Mouse (Mus musculus): ENCODE measurements around the gene Rnase10.
A peak's percentile ranks its signal among the peaks of the same experiment; 100 is the strongest.
"Not testable (repeated sequence)": the region's sequence is repeated elsewhere in the genome, so short reads cannot be mapped to it uniquely, and the experiment has no call there.

The Rnase10 gene

GRCm38 (mm10) chr14:51007152-51007801 is at the start of gene Rnase10:
TSS of gene Rnase10 (plus strand) at chr14:51007751.
- DNase-seq (ENCODE audit: low spot score in 2 of 2), result no peak

GRCm38 (mm10) chr14:50958289-50958995 is 49.1 kb upstream of the Rnase10 start:
- DNase-seq (ENCODE audit: low spot score in 2 of 2), result not testable (repeated sequence)

- DNase-seq (ENCODE audit: low spot score in 2 of 2), result no peak
Measured at GRCm38 (mm10) chr14:50968216-50968980, 39.2 kb upstream of the Rnase10 start.

GRCm38 (mm10) chr14:50969041-50969440 is 38.5 kb upstream of the Rnase10 start:
- no peak for DNase-seq (ENCODE audit: low spot score in 2 of 2)

- DNase-seq (ENCODE audit: low spot score in 2 of 2), result no peak
Measured at GRCm38 (mm10) chr14:50969558-50970544, 37.7 kb upstream of the Rnase10 start.

GRCm38 (mm10) chr14:50970822-50971221 is 36.7 kb upstream of the Rnase10 start:
- DNase-seq (ENCODE audit: low spot score in 2 of 2), result no peak

GRCm38 (mm10) chr14:50973054-50973453 is 34.5 kb upstream of the Rnase10 start:
- not testable (repeated sequence) for DNase-seq (ENCODE audit: low spot score in 2 of 2)

- DNase-seq (ENCODE audit: low spot score in 2 of 2), result no peak
Measured at GRCm38 (mm10) chr14:50973700-50974099, 33.9 kb upstream of the Rnase10 start.

GRCm38 (mm10) chr14:50975001-50975400 is 32.5 kb upstream of the Rnase10 start:
- DNase-seq (ENCODE audit: low spot score in 2 of 2), result no peak

GRCm38 (mm10) chr14:50976674-50977073 is 30.9 kb upstream of the Rnase10 start:
- DNase-seq (ENCODE audit: low spot score in 2 of 2), result no peak

- DNase-seq (ENCODE audit: low spot score in 2 of 2), result not testable (repeated sequence)
Measured at GRCm38 (mm10) chr14:50978451-50978850, 29.1 kb upstream of the Rnase10 start.

- no peak for DNase-seq (ENCODE audit: low spot score in 2 of 2)
Measured at GRCm38 (mm10) chr14:50979631-50980030, 27.9 kb upstream of the Rnase10 start.

- DNase-seq (ENCODE audit: low spot score in 2 of 2), result no peak
Measured at GRCm38 (mm10) chr14:50981207-50981606, 26.3 kb upstream of the Rnase10 start.

- peak in 1 of 2 experiments; percentile 12 for DNase-seq (ENCODE audit: low spot score in 2 of 2)
Measured at GRCm38 (mm10) chr14:50981837-50982236, 25.7 kb upstream of the Rnase10 start.

- DNase-seq (ENCODE audit: low spot score in 2 of 2), result no peak
Measured at GRCm38 (mm10) chr14:50987668-50988067, 19.9 kb upstream of the Rnase10 start.

GRCm38 (mm10) chr14:50991037-50991436 is 16.5 kb upstream of the Rnase10 start:
- DNase-seq (ENCODE audit: low spot score in 2 of 2), result no peak

GRCm38 (mm10) chr14:50997088-50997487 is 10.5 kb upstream of the Rnase10 start:
- peak in 1 of 2 experiments; percentile 10 for DNase-seq (ENCODE audit: low spot score in 2 of 2)

GRCm38 (mm10) chr14:50997999-50998666 is 9.4 kb upstream of the Rnase10 start:
- DNase-seq (ENCODE audit: low spot score in 2 of 2), result no peak

GRCm38 (mm10) chr14:51007914-51008713 is 563 bp downstream of the Rnase10 start:
- no peak for DNase-seq (ENCODE audit: low spot score in 2 of 2)

- no peak for DNase-seq (ENCODE audit: low spot score in 2 of 2)
Measured at GRCm38 (mm10) chr14:51008781-51009180, 1.2 kb downstream of the Rnase10 start.

Measured in natural killer cell, adult 2 months (primary cell).